Mouse (Mus musculus): ENCODE measurements around the gene Ccdc124.
A peak's percentile ranks its signal among the peaks of the same experiment; 100 is the strongest.
"Not testable (repeated sequence)": the region's sequence is repeated elsewhere in the genome, so short reads cannot be mapped to it uniquely, and the experiment has no call there.

Gene Ccdc124

DNA sequence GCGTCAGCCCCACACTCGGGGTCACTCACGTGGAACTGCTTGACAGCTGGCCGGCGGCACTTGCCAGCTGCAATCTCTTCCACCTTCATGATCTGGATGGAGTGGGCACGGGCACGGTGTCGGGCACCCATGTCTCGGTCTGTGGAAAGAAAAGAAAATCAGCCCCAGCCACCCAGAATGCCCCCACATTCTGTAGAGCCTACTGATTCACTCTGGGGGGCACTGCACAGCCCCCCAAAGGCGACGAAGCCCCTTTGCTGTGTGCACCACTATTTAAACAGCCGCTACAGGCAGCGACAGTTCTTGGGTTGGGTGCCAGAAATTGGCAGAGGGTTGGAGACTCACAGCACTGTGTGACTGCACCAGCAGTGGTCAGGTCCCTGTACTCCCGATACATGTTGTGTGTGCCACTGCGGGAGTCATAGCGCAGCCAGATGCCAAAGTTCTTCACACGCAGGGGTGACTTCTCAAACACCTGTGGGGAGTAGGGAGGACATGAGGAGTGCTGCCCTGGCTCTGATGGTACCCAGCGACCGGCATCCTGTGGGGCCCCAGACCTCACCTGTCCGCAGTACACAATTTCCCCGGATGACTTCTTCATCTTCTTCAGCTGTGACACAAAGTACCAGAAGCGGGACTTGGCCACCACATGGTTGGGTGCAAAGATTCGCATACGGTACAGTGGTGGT is 22.0 kb upstream of the Ccdc124 start:
- not testable (repeated sequence) for DNase-seq (ENCODE audit: inconsistent ontology term)

DNA sequence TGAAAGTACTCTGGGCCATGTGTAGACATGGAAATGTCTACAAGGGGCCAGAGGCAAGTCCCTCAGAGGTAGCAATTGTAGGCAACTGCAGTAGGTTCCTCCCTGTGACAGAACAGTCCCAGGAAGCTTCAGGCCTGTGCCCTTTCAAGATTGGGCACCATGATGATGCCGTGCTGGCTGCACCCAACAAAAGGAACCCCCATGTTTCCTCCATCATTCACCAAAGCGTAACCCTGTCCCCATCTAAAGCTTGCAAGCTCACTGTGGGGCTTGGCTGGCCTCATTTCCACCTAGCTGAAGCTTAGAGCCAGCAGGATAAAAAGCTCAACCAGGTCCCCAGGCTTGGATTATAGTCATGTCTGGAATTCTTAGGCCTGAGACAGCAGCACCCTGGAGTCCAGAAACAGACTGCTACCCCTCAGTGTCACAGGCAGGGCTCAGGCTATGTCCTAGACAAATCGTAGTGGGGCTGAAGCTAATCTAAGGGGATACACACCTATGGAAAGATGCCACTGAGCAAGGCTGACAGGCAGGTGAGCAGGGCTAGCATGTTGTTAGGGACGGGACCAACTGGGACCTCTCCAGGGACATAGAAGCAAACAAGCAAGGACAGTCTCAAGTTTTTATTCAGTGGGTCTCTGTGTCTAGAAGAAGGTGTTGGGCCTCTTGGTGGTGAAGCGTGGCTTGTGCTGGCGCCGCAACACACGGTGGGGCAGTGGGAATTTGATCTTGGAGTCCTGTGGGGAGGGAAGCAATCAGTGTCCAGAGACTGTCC is 21.2 kb upstream of the Ccdc124 start:
- DNase-seq (ENCODE audit: inconsistent ontology term), result no peak

GRCm38 (mm10) chr8:70894385-70894720 is 20.6 kb upstream of the Ccdc124 start:
- DNase-seq (ENCODE audit: inconsistent ontology term), result no peak

- DNase-seq (ENCODE audit: inconsistent ontology term), result peak; percentile 75
These were observed 20.1 kb upstream of the Ccdc124 start for GRCm38 (mm10) chr8:70893656-70894384.

- no peak for DNase-seq (ENCODE audit: inconsistent ontology term)
These were observed 19.3 kb upstream of the Ccdc124 start for GRCm38 (mm10) chr8:70892896-70893655.

DNA sequence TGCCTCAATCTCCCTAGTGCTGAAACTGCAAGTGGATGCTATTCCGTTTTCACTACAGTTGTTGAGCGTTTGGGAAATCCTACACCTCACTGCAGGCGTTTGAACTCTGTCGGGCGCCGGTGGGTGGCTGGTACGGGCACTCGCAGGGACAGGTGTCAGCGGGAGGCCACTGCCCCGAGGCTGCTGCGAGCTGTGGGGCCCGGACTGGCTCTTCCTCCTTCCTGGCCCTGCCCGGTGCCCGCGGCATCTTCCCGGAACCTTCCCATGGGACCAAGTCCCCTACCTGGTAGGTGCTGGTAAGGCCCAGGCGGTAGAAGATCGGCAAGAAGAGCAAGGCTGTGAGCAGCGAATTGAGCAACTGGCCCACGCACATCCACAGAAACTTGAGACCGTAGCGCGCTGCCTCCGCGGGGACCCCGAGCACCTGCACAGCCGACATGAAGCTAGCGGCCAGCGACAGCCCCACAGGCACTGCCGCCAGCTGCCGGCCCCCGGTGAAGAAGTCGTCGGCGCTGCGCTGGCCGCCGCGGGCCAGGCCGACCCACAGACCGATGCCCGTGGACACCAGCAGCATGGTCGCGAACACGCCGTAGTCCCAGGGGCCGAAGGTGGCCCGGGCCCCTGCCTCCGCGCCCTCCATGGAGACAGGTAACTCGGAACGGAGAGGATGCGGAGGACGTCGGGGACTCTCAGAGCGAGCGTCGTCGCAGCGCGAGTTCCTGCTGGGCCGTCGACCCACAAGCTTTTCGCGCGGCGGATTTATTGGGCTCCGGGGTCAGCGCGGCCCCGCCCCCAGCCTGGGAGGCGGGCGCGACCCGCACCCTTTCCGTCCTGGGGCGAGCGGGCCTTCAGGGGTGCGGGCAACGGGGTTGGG is 18.5 kb upstream of the Ccdc124 start, which contains the start of gene Slc5a5:
TSS of gene Slc5a5 (minus strand) at position 736 of the 874 bp plus-strand sequence.
- no peak for DNase-seq (ENCODE audit: inconsistent ontology term)

GRCm38 (mm10) chr8:70891356-70891755 is 17.6 kb upstream of the Ccdc124 start:
- DNase-seq (ENCODE audit: inconsistent ontology term), result no peak

- DNase-seq (ENCODE audit: inconsistent ontology term), result no peak
These were observed 16.9 kb upstream of the Ccdc124 start for GRCm38 (mm10) chr8:70890656-70891055.

GRCm38 (mm10) chr8:70887669-70888068 is 13.9 kb upstream of the Ccdc124 start:
- DNase-seq (ENCODE audit: inconsistent ontology term), result no peak

- DNase-seq (ENCODE audit: inconsistent ontology term), result peak; percentile 59
These were observed 11.9 kb upstream of the Ccdc124 start for GRCm38 (mm10) chr8:70885612-70886011.

- no peak for DNase-seq (ENCODE audit: inconsistent ontology term)
These were observed 10.9 kb upstream of the Ccdc124 start for GRCm38 (mm10) chr8:70884683-70885082.

DNA sequence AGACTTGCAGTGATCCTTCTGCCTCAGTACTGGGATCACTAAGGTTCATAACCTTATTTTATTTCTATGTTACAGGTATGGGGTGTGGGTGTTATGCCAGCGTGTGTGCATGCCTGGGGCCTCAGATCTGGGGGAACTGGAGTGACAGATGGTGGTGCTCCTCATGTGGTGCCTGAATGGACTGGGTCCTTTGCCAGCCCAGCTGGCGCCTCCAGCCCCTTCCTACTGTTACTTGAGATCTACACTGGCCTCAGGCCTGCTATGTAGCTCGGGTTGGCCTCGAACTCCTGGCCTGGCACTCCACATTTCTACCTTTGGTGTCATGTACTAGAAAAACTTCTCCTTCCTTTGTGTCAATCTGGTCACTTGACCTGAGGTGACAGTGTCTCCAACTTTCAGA is 10.5 kb upstream of the Ccdc124 start:
- DNase-seq (ENCODE audit: inconsistent ontology term), result no peak

- peak; percentile 79 for DNase-seq (ENCODE audit: inconsistent ontology term)
These were observed 6.8 kb upstream of the Ccdc124 start for GRCm38 (mm10) chr8:70880546-70880945.

GRCm38 (mm10) chr8:70880126-70880525 is 6.4 kb upstream of the Ccdc124 start:
- peak; percentile 94 for DNase-seq (ENCODE audit: inconsistent ontology term)

GRCm38 (mm10) chr8:70879500-70879899 is 5.8 kb upstream of the Ccdc124 start:
- DNase-seq (ENCODE audit: inconsistent ontology term), result no peak

DNA sequence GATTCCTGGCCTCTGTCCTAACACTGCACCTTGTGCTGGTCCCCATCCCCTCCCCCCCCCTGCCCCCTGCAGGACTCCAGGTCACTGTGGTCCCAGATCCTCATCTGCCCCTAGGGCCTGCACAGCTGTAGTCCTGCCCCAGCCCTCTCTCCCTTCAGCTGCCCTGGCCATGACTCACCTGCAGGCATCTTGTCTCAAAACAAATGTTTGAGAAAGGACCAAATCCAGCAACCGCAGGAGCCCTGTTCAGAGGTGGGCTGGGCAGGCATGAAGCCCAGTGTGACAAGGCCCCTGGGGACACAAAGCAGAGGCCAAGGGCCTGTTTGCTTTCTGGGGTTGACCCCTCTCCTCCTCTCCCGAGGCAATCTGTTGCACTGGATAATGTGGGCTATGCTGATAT is 4.4 kb upstream of the Ccdc124 start:
- peak; percentile 46 for DNase-seq (ENCODE audit: inconsistent ontology term)

DNA sequence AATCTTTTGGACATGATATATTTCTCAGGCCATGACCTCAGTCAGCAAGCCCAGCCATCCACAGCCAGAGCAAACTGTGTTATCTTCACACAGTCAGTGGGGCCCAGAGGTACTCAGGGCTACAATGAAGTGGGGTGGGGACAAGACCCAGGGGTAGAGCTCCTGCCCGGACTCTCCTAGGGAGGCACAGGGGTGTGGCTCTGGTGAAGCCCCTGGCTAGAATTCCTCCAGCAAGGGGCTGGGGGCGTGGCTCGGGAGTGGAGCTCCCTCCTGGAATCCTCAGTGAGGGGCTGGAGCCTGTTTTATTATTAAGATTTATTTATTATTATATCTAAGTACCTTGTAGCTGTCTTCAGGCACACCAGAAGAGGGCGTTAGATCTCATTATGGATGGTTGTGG is 2.6 kb upstream of the Ccdc124 start:
- DNase-seq (ENCODE audit: inconsistent ontology term), result no peak

DNA sequence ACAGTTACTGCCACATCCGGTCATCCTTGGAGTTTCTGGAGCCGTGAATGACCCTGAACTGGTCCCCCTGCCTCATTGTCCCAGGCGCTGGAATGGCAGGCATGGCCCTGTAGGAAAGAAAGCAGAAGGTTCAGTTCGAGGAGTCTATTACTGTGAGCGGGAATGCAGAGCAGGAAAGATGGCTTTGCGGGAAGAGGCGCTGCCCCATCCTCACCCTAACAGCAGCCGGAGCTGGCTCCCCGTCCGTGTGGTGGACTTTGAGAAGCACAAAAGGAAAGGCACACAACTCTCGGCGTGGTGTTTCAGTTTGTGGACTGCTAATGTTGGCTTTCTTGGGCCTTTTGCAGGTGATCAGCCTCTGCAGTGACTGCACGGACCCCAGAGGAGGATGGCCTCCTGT is 706 bp upstream of the Ccdc124 start:
- DNase-seq (ENCODE audit: inconsistent ontology term), result no peak

GRCm38 (mm10) chr8:70872643-70873363 is 932 bp downstream of the Ccdc124 start:
- no peak for DNase-seq (ENCODE audit: inconsistent ontology term)

GRCm38 (mm10) chr8:70871195-70871807 is 2.4 kb downstream of the Ccdc124 start:
- no peak for DNase-seq (ENCODE audit: inconsistent ontology term)
